Mouse (Mus musculus) heart, embryonic 12.5 days (tissue): Measurements from ENCODE around the gene Opcml. TPM values are rescaled to one million over a fixed set of nuclear protein-coding genes. Genes with fewer than 3 reads are reported as not detected.

Source experiments
- ATAC-seq: fragments of 200-750 bp; cut with Nextera tagmentation; 2 replicates; pipeline ENCODE4 v1.8.0; 2017; ENCODE audit warnings: moderate TSS enrichment, moderate library complexity; ENCODE audit not compliant: insufficient number of reproducible peaks, low FRiP score
- H3K27ac ChIP-seq: fragments of 300-500 bp; sonication (generic); 2 replicates; pipeline ENCODE4 v1.5.1; 2016; ENCODE audit warnings: mild to moderate bottlenecking, moderate library complexity; ENCODE audit not compliant: poor library complexity, severe bottlenecking
- H3K27me3 ChIP-seq: fragments of 300-500 bp; sonication (generic); replicated peaks from 2 replicates; pipeline ENCODE4 v1.6.1; 2016; ENCODE audit warnings: mild to moderate bottlenecking, moderate library complexity
- H3K36me3 ChIP-seq: fragments of 300-500 bp; sonication (generic); 2 replicates; pipeline ENCODE4 v1.6.1; 2016; ENCODE audit warnings: mild to moderate bottlenecking, moderate library complexity
- H3K4me1 ChIP-seq: fragments of 300-500 bp; sonication (generic); replicated peaks from 2 replicates; pipeline ENCODE4 v1.6.1; 2016; ENCODE audit warnings: mild to moderate bottlenecking
- H3K4me2 ChIP-seq: fragments of 300-500 bp; sonication (generic); 2 replicates; pipeline ENCODE4 v1.6.1; 2016; ENCODE audit warnings: mild to moderate bottlenecking, moderate library complexity
- H3K4me3 ChIP-seq: fragments of 300-500 bp; sonication (generic); 2 replicates; pipeline ENCODE4 v1.5.1; 2016; ENCODE audit warnings: mild to moderate bottlenecking
- H3K9ac ChIP-seq: fragments of 300-500 bp; sonication (generic); 2 replicates; pipeline ENCODE4 v1.6.1; 2016; ENCODE audit warnings: mild to moderate bottlenecking, moderate library complexity
- H3K9me3 ChIP-seq: fragments of 300-500 bp; sonication (generic); replicated peaks from 2 replicates; pipeline ENCODE4 v1.6.1; 2016; ENCODE audit warnings: mild to moderate bottlenecking, moderate library complexity
- WGBS: fragments of 180-500 bp; shearing (Covaris S2); methylation state at CpG from one replicate; pipeline ENCODE4 v1.1.7; 2016; 5-methylcytosine and 5-hydroxymethylcytosine counted together
- polyA plus RNA-seq: library from polyadenylated mRNA; unstranded; fragments of >200 nt; fragmentation: Nextera tagmentation; extraction: Ambion mirVana; gene quantifications from 2 replicates; pipeline ENCODE4 v1.2.1, GENCODE M21; 2016

Gene Opcml
- polyA plus RNA-seq, 1 experiment from 2014 or later, result 1.4 TPM

GRCm38 (mm10) chr9:27796535-27796934 lies 6.0 kb downstream of the Opcml start:
- H3K4me1 ChIP-seq, result peaks cover 2% of the 10 kb centered on the region
- H3K9ac ChIP-seq, result no peak overlapping the region
- no peaks in the 10 kb centered on the region for H3K36me3 ChIP-seq
- peaks cover 21% of the 10 kb centered on the region for H3K27me3 ChIP-seq
- ATAC-seq, result no peak
- H3K4me2 ChIP-seq, result no peak overlapping the region
- H3K9me3 ChIP-seq, result peaks cover 6% of the 10 kb centered on the region; the same call in 1 of the 2 replicates
- no peak overlapping the region for H3K4me3 ChIP-seq
- WGBS, result 68% methylated on average over 1 of the region's 1 CpGs
- H3K27ac ChIP-seq, result no peak overlapping the region

DNA sequence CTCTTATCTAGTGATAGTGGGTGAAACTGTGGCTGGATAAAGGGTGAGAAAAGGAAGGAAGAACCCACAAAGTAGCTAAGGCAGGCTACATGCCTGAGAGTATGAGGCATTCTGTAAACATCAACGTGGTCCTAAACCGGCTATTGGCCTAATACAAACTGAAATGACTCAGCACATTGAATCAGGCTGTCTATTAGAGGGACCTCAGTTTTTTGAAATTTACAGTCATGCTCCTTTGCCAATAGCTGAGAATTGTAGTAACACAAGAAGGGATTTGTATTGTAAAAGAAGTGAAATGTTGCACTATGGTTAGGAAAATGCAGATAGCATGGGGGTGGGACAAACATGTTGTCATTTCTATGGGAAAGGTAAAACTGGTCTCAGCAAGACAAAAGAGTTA lies 10.4 kb downstream of the Opcml start:
- Histone ChIP-seq H3K27ac (no peak overlapping the region), H3K9me3 (peaks cover 6% of the 10 kb centered on the region; the same call in 1 of the 2 replicates), H3K4me3 (no peak overlapping the region), H3K27me3 (no peaks in the 10 kb centered on the region), H3K4me1 (no peaks in the 10 kb centered on the region), H3K4me2 (no peak overlapping the region), H3K9ac (no peak overlapping the region), H3K36me3 (no peaks in the 10 kb centered on the region)
- WGBS, result 70% methylated on average over 2 of the region's 2 CpGs
- ATAC-seq, result no peak

DNA sequence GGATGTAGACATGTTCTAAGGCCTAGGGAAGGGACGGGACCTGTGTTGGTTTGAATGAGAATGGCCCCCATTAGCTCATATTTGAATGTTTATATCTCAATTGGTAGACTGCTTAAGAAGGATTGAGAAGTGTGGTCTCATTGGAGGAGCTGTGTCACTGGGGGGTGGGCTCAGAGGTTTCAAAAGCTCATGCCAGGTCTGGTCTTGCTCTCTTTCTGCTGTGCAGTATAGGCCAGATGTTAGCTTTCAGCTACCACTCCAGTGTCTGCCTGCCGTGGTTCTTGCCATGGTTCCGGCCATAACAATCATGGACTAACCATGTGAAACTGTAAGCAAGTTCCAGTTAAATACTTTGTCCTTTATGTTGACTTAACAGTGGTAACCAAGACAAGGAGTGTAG lies 11.2 kb downstream of the Opcml start:
- Histone ChIP-seq H3K27ac (no peak overlapping the region), H3K36me3 (no peaks in the 10 kb centered on the region), H3K4me1 (no peaks in the 10 kb centered on the region), H3K27me3 (no peaks in the 10 kb centered on the region), H3K9me3 (peaks cover 6% of the 10 kb centered on the region; the same call in 1 of the 2 replicates), H3K9ac (no peak overlapping the region), H3K4me2 (no peak overlapping the region), H3K4me3 (no peak overlapping the region)
- WGBS, result 82% methylated on average over 3 of the region's 3 CpGs
- no peak for ATAC-seq

- Histone ChIP-seq H3K4me2 (no peak overlapping the region), H3K36me3 (no peaks in the 10 kb centered on the region), H3K9me3 (peaks cover 6% of the 10 kb centered on the region; the same call in 1 of the 2 replicates), H3K9ac (no peak overlapping the region), H3K4me3 (no peak overlapping the region), H3K4me1 (no peaks in the 10 kb centered on the region), H3K27me3 (no peaks in the 10 kb centered on the region), H3K27ac (no peak overlapping the region)
- no peak for ATAC-seq
These were observed 11.8 kb downstream of the Opcml start for GRCm38 (mm10) chr9:27802379-27802778.

DNA sequence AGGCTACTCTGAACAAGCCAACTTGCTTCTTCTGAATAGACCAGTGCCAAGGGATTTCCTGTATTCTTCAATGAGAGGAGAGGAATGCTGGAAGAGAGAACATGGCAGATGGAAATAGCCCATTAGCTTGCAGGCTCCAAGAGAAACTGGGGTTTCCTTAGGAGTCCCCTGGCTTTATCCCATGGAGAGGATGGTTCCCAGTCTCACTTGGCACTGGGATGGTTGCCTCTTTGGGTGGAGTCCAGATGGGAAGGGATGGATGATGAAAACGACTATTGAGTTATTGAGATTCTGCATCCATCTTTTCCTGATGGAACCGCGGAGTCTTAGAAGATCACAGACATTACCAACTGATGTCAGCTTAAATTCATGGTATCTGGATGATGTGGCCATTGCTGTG lies 13.9 kb downstream of the Opcml start:
- 83% methylated on average over 3 of the region's 3 CpGs for WGBS
- Histone ChIP-seq H3K27ac (no peak overlapping the region), H3K9me3 (no peaks in the 10 kb centered on the region), H3K9ac (no peak overlapping the region), H3K4me1 (no peaks in the 10 kb centered on the region), H3K27me3 (no peaks in the 10 kb centered on the region), H3K4me2 (no peak overlapping the region), H3K4me3 (no peak overlapping the region), H3K36me3 (no peaks in the 10 kb centered on the region)
- ATAC-seq, result no peak

DNA sequence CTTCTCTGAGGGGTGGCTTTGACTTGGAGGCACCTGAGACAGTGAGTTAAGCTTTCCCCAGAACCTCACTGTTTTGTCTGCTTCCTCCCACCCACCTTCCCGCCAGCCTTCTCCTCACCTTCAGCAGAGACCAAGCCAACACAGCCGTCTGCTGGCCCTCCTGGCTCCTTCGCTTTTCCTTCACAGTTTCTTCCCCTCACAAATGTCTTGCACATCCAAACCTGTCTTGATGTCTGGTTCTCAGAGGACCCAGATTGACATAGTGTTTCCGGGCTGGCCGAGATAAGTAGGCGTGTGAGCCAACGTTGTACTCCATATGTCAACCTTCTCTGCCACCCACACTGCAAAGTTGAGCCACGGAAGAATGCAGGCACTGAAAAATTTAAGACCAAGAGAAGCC lies 19.2 kb downstream of the Opcml start:
- H3K4me2 ChIP-seq, result no peak overlapping the region
- no peak overlapping the region for H3K27ac ChIP-seq
- no peaks in the 10 kb centered on the region for H3K4me1 ChIP-seq
- H3K9ac ChIP-seq, result no peak overlapping the region
- WGBS, result 78% methylated on average over 8 of the region's 8 CpGs
- no peak overlapping the region for H3K4me3 ChIP-seq
- no peaks in the 10 kb centered on the region for H3K36me3 ChIP-seq
- no peaks in the 10 kb centered on the region for H3K9me3 ChIP-seq
- ATAC-seq, result no peak
- no peaks in the 10 kb centered on the region for H3K27me3 ChIP-seq

- ATAC-seq, result no peak
- H3K4me2 ChIP-seq, result no peak overlapping the region
- no peaks in the 10 kb centered on the region for H3K27me3 ChIP-seq
- H3K9ac ChIP-seq, result no peak overlapping the region
- H3K27ac ChIP-seq, result no peak overlapping the region
- no peaks in the 10 kb centered on the region for H3K9me3 ChIP-seq
- 37% methylated on average over 3 of the region's 3 CpGs for WGBS
- H3K36me3 ChIP-seq, result no peaks in the 10 kb centered on the region
- no peak overlapping the region for H3K4me3 ChIP-seq
- H3K4me1 ChIP-seq, result no peaks in the 10 kb centered on the region
These were observed 22.7 kb downstream of the Opcml start for GRCm38 (mm10) chr9:27813207-27813790.

DNA sequence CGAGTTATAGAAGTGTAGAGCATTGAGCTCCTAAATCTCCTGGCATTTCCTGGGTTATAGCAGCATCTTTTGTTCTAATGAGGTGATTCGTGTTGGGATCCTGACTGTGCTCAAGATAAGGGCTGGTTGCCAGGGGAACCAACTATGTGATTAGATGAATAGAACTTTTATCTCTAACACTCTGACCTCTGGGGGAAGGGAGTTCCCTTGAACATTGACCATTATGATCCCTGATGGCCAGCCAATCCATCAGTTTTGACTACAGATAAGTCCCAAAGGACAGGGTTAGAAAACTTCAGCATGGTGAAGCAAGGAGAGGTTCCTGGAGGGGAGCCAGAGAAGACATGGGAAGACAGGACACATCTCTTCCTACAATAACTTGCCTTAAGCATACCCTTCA lies 23.6 kb downstream of the Opcml start:
- H3K36me3 ChIP-seq, result no peaks in the 10 kb centered on the region
- ATAC-seq, result no peak
- no peaks in the 10 kb centered on the region for H3K9me3 ChIP-seq
- no peaks in the 10 kb centered on the region for H3K4me1 ChIP-seq
- no peak overlapping the region for H3K9ac ChIP-seq
- H3K27me3 ChIP-seq, result no peaks in the 10 kb centered on the region
- no peak overlapping the region for H3K27ac ChIP-seq
- no peak overlapping the region for H3K4me3 ChIP-seq
- WGBS, result 16% methylated on average over 2 of the region's 2 CpGs
- no peak overlapping the region for H3K4me2 ChIP-seq

DNA sequence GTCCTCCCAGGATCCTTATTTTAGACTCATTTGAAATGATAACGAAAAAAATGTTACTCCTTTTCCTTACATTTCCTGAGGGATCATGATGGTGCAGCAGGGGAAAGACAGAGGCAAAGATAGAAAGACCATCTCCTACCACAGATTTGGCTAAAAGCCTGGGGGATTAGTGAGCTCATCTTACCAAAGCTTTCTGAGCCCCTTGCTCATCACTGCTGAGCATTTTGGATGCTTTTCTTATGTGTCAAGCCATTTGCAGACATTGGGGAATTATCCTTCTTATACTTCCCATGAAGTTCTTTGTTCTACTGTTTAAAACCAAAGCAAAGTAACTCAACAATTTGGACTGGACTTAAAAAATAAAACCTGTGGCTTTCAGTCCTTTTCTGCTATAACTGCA lies 30.6 kb downstream of the Opcml start:
- H3K4me3 ChIP-seq, result no peak overlapping the region
- H3K4me2 ChIP-seq, result no peak overlapping the region
- no peaks in the 10 kb centered on the region for H3K36me3 ChIP-seq
- ATAC-seq, result no peak
- 59% methylated on average over 1 of the region's 1 CpGs for WGBS
- H3K4me1 ChIP-seq, result no peaks in the 10 kb centered on the region
- no peak overlapping the region for H3K9ac ChIP-seq
- no peak overlapping the region for H3K27ac ChIP-seq
- H3K27me3 ChIP-seq, result no peaks in the 10 kb centered on the region
- no peaks in the 10 kb centered on the region for H3K9me3 ChIP-seq

DNA sequence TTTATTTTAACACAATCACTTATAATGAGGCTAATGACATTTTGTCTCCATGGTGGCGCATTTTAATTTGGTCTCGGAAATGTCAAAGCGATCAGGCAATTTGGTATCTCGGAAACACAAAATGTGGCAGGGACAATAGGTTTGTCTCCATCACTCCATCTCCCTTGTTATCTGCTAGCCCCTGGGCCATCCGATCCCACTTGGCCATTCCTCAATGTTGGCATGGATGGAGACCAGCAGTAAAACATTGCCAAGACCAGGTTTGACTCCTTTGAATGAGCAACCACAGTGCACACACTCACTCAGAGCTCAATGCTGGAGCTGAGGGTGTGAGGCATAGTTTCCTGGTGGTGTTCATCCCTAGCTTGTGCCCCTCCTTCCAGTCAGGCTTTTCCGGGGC lies 32.1 kb downstream of the Opcml start:
- Histone ChIP-seq H3K27ac (no peak overlapping the region), H3K9me3 (no peaks in the 10 kb centered on the region), H3K4me2 (no peak overlapping the region), H3K27me3 (no peaks in the 10 kb centered on the region), H3K4me3 (no peak overlapping the region), H3K4me1 (no peaks in the 10 kb centered on the region), H3K9ac (no peak overlapping the region), H3K36me3 (no peaks in the 10 kb centered on the region)
- WGBS, result 78% methylated on average over 6 of the region's 6 CpGs
- ATAC-seq, result no peak

GRCm38 (mm10) chr9:27824424-27824823 lies 33.8 kb downstream of the Opcml start:
- ATAC-seq, result no peak
- Histone ChIP-seq H3K4me1 (no peaks in the 10 kb centered on the region), H3K9me3 (no peaks in the 10 kb centered on the region), H3K4me3 (no peak overlapping the region), H3K9ac (no peak overlapping the region), H3K27ac (no peak overlapping the region), H3K4me2 (no peak overlapping the region), H3K36me3 (no peaks in the 10 kb centered on the region), H3K27me3 (no peaks in the 10 kb centered on the region)
- 76% methylated on average over 7 of the region's 7 CpGs for WGBS

GRCm38 (mm10) chr9:27830519-27830918 lies 39.9 kb downstream of the Opcml start:
- Histone ChIP-seq H3K9ac (no peak overlapping the region), H3K27ac (no peak overlapping the region)

More at GRCm38 (mm10) chr9:27830519-27830918, 39.9 kb downstream of the Opcml start:
- Histone ChIP-seq H3K27me3 (no peaks in the 10 kb centered on the region), H3K9me3 (no peaks in the 10 kb centered on the region), H3K36me3 (no peaks in the 10 kb centered on the region), H3K4me2 (no peak overlapping the region), H3K4me1 (no peaks in the 10 kb centered on the region), H3K4me3 (no peak overlapping the region)
- ATAC-seq, result no peak
- 69% methylated on average over 5 of the region's 5 CpGs for WGBS
